Mouse (Mus musculus): ENCODE data around the gene Xiap.

- no peak for TF ChIP-seq CTCF (IDR thresholded peaks at IDR 0.05; ENCODE audit: borderline replicate concordance, insufficient read depth, low read depth, low read length)
- TF ChIP-seq POLR2A (IDR thresholded peaks at IDR 0.05; ENCODE audit: borderline replicate concordance, insufficient read depth, low read length): no peak
Observed at GRCm38 (mm10) chrX:42068201-42068874, 8.9 kb downstream of the Xiap start.
